ENCODE assay signal across 11 mouse cellular contexts in genomic region chr11:60127863-60128512, GRCm38 (mm10). TPM values are rescaled to one million over a fixed set of nuclear protein-coding genes. Genes with fewer than 3 reads are reported as not detected.
DNase-seq lines count a peak whose midpoint lies in the region; ATAC-seq and TF ChIP-seq lines count a peak whose summit lies in the region.
"Had no signal": no experiment of that assay in that cellular context is flagged by ENCODE, and none has a peak within 500 bp of the region (broad histone marks: within the 10 kb centered on the region; RNA-seq: fewer than 3 reads in every experiment).

No protein-coding gene starts in this region.

- no peak overlapping the region for H3K4me2 ChIP-seq in kidney, embryonic 14.5 days (replicated peaks; ENCODE audit: low read depth, low read length)
- H3K4me2 ChIP-seq in intestine, embryonic 16.5 days (ENCODE audit: low read depth, low read length), result no peak overlapping the region

- H3K27ac ChIP-seq in kidney, embryonic 14.5 days (ENCODE audit: low read depth, low read length), result peak overlapping the region; percentile 14; the same call in 1 of the 2 replicates
- no peak overlapping the region for H3K27ac ChIP-seq in intestine, embryonic 16.5 days (ENCODE audit: low read length)

- H3K9ac ChIP-seq in kidney, embryonic 14.5 days (ENCODE audit: low read depth, low read length), result no peak overlapping the region
- no peak overlapping the region for H3K9ac ChIP-seq in intestine, embryonic 16.5 days (ENCODE audit: low read depth, low read length)

- ATAC-seq in kidney, embryonic 14.5 days (ENCODE audit: low FRiP score, low TSS enrichment), result 0 out of 2 replicates have a peak, but pooled peaks have one; percentile 53
- ATAC-seq in Patski, result peak; percentile 38
- peak; percentile 38; the same call in 1 of the 2 replicates for ATAC-seq in intestine, embryonic 16.5 days

- POLR2A ChIA-PET in Patski (lab: Charles Lee), result no interaction called here

- CTCF ChIA-PET in Patski (lab: Charles Lee), result interaction anchor here (1.0 kb wide), 1 partner anchor 15 kb away, joined by 4 read pairs; no protein-coding TSS in a partner anchor

- DNase-seq in kidney, postnatal 10 days, result no peak
- peak; percentile 75 for DNase-seq in Muller cell, postnatal 12 days (ENCODE audit: inconsistent ontology term)
- DNase-seq in Patski (ENCODE audit: low read depth, low spot score), result no peak
- no peak for DNase-seq in layer of hippocampus, adult 11-12 months (ENCODE audit: low spot score)
- DNase-seq in spleen, adult 18-20 months, result no peak
- no peak for DNase-seq in left cerebral cortex, postnatal 10 days (ENCODE audit: extremely low spot score in 1 of 2, low spot score in 2 of 2)
- DNase-seq: adrenal gland, adult 2 months; thymus, postnatal 36 days had no signal

- H3K9me3 ChIP-seq in kidney, embryonic 14.5 days (ENCODE audit: control insufficient read depth, low read length), result no peaks in the 10 kb centered on the region
- H3K9me3 ChIP-seq in intestine, embryonic 16.5 days (ENCODE audit: control insufficient read depth, low read length), result no peaks in the 10 kb centered on the region
- H3K9me3 ChIP-seq: G1E had no signal

- WGBS in kidney, embryonic 14.5 days, result 53% methylated on average over 4 of the region's 4 CpGs
- WGBS in intestine, embryonic 16.5 days, result 41% methylated on average over 4 of the region's 4 CpGs

- no peak overlapping the region for H3K4me3 ChIP-seq in kidney, embryonic 14.5 days (ENCODE audit: low read length)
- H3K4me3 ChIP-seq in intestine, embryonic 16.5 days (ENCODE audit: low read length), result no peak overlapping the region

- no peaks in the 10 kb centered on the region for H3K27me3 ChIP-seq in kidney, embryonic 14.5 days (ENCODE audit: control insufficient read depth, insufficient read depth, low read length)
- no peaks in the 10 kb centered on the region for H3K27me3 ChIP-seq in Patski
- no peaks in the 10 kb centered on the region for H3K27me3 ChIP-seq in intestine, embryonic 16.5 days (replicated peaks; ENCODE audit: control insufficient read depth, insufficient read depth, low read length)

- in situ Hi-C loops in Patski (cut with MboI; ENCODE audit: low pct_unique_long_range_greater_than_20kb), result no loop called here

- intact Hi-C loops in left cerebral cortex, postnatal 10 days (cut with DNase I), result no loop called here

- H3K36me3 ChIP-seq in kidney, embryonic 14.5 days (ENCODE audit: control insufficient read depth, insufficient read depth, low read length), result no peaks in the 10 kb centered on the region; the same call in 1 of the 2 replicates
- H3K36me3 ChIP-seq in intestine, embryonic 16.5 days (ENCODE audit: control insufficient read depth, insufficient read depth, low read length), result no peaks in the 10 kb centered on the region

- no peak for TF ChIP-seq CTCF in Patski (IDR thresholded peaks at IDR 0.05)

- peaks cover 31% of the 10 kb centered on the region for H3K4me1 ChIP-seq in kidney, embryonic 14.5 days (ENCODE audit: control insufficient read depth, insufficient read depth, low read length)
- H3K4me1 ChIP-seq in intestine, embryonic 16.5 days (ENCODE audit: control insufficient read depth, insufficient read depth, low read length), result peaks cover 40% of the 10 kb centered on the region

RNA-seq across cellular contexts. Expression of gene Rai1, which starts 23.2 kb away (rescaled TPM):
- 29.1 and 34.4 TPM in 2 replicates for polyA plus RNA-seq in kidney, embryonic 14.5 days (2014; fragmentation: Nextera tagmentation; extraction: Ambion mirVana)
- 40.3 TPM for polyA plus RNA-seq in Patski (2021)
- polyA plus RNA-seq in intestine, embryonic 16.5 days (2015; fragmentation: Nextera tagmentation; extraction: Ambion mirVana), result 12.4 and 12.5 TPM in 2 replicates
- 10 to 100 TPM; 61.9 to 68.5 TPM for total RNA-seq in left cerebral cortex, postnatal 10 days (2021)
